Mouse (Mus musculus) embryo, embryonic 10.5 days (tissue): ENCODE measurements at regions not wholly inside any gene's neighbourhood (a gene's known extent, or its start where the extent isn't known, plus 50 kb on each side); places are given as distances from the start of the nearest gene placed in this dataset.

ENCODE experiments used
- DNase-seq: peaks from one replicate; pipeline ENCODE4 v3.0.0-alpha.2; 2015; ENCODE audit warnings: low spot score

DNA sequence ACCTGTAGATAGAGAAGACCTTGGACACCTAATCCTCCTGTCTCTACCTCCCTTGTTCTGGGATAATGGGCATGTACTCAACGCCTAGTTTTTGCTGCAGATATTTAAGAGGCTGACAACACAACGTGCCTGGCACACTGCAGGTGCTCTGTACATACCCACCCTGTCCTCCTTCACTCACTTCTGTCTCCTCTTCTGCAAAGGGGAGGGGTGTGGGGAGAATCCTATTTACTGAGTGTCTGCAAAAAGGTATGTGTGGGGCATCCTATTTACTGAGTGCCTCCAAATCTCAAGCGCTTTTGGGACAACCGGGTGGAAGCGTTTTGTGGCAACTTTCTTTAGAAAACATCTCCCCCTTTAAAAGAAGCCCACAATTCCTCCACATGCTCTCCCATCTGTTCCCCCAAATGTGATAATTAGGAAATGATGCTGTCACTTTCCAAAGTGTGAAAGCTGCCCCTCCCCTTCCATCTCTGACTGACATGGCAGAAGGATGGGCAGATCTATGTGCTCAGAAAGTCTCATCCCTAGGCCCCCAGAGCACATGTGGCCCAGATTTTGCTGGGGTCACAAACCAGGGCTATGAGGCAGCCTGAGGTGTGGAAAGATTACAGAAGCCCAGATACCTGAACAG, 93.5 kb upstream of the Mycn start:
- no peak for DNase-seq

GRCm38 (mm10) chr12:13030333-13030732, 88.6 kb upstream of the Mycn start:
- no peak for DNase-seq

- DNase-seq: peak; percentile 46
Observed at GRCm38 (mm10) chr12:13028086-13028485, 86.4 kb upstream of the Mycn start.

DNA sequence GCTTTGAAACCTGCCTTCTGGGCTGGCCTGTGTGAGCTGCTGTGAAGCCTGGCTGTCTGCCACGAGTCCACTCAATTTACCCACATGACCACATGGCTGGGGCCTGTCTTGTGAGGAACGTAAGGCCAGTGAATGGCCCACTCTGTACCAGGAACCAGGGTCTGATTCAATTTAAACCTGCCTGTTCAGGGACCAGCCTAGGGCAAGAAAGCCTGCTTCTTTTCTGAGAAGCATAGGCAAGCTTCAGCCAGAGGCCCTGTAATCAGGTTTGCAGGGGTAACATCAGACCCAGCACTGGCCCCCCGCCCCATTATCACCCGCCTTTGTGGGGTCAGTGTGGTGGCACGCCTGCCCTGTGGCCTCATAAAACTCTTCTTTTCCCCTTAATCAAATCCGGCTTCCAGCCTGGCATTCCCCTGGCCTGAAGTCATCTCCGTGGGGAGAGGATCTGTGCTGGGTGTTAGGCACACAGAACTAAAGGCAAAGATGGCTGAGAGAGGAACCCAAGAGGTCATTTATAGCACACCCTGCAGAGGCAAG, 84.4 kb upstream of the Mycn start:
- peak; percentile 30 for DNase-seq

- DNase-seq: no peak
Observed at GRCm38 (mm10) chr12:13024215-13024841, 82.6 kb upstream of the Mycn start.

- no peak for DNase-seq
Observed at GRCm38 (mm10) chr12:13011023-13011761, 69.5 kb upstream of the Mycn start.

GRCm38 (mm10) chr12:13010405-13010804, 68.7 kb upstream of the Mycn start:
- no peak for DNase-seq

DNA sequence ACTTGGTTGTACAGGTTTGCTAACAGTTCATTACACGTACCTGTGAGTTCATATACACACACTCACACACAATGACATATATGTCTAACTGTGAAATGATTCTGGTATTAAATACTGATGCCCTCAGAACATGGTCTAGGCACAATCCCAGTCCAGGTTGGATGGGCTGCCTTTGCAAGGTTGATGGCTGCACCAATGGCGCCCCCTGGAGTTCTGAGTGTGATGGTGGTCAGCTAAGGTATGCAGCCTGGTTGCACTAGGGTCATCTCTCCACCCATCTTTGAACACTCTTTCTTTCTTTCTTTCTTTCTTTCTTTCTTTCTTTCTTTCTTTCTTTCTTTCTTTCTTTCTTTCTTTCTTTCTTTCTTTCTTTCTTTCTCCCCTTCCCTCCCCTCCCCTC, 67.8 kb upstream of the Mycn start:
- DNase-seq: peak; percentile 48

GRCm38 (mm10) chr12:13002703-13003102, 61.0 kb upstream of the Mycn start:
- DNase-seq: no peak

GRCm38 (mm10) chr12:13002069-13002590, 60.4 kb upstream of the Mycn start:
- no peak for DNase-seq

GRCm38 (mm10) chr12:12995974-12996361, 54.3 kb upstream of the Mycn start:
- no peak for DNase-seq

DNA sequence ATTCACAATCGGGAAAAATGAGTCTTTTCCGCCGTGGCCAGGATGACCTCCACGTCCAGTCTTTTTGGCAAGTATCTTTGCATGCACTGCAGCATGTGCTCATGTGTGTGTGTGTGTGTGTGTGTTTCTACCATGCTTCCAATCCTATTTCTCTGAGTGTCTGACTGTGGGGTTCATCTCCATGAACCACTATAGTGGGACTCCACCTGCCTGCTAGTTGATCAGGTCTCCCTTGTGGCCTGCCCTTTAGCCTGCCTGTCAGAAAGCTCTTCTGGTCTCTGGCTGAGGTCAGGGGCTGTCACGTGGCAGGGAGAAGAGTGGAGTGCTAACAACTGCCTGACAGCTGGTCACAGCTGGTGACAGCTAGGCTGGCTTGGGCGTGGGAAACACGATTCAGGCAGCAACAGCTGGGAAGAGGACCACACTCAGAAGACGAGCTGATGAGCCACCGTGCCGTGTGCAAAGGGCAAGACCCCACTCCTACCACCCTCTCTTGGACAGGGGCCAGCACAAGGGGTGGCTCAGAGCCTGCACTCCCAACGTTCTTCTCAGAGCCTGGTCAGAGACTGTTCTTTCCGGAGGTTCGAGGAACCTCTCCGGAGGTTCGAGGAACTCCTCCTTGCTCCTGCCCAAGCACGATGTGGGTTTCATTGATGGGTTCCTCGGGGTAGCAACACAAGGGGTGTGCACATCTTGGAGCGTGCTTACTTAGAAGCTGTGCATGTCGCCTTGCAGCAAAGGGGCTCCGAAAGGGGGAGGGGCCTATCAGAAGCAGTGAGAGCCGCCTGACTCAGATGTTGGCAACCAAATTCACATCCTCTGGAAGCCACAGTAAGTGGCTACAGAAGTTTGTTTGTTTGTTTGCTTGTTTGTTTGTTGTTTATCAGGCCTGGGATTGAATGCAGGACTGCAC, 53.6 kb upstream of the Mycn start:
- DNase-seq: peak; percentile 66

- peak; percentile 60 for DNase-seq
Observed at GRCm38 (mm10) chr12:12993894-12994714, 52.4 kb upstream of the Mycn start.
